Mouse (Mus musculus): Measurements from ENCODE around the gene Lamtor5. TPM values are rescaled to one million over a fixed set of nuclear protein-coding genes. Genes with fewer than 3 reads are reported as not detected.

The Lamtor5 gene
- 44.6 and 53.1 TPM in 2 replicates for polyA plus RNA-seq (2012; rRNA removed)

DNA sequence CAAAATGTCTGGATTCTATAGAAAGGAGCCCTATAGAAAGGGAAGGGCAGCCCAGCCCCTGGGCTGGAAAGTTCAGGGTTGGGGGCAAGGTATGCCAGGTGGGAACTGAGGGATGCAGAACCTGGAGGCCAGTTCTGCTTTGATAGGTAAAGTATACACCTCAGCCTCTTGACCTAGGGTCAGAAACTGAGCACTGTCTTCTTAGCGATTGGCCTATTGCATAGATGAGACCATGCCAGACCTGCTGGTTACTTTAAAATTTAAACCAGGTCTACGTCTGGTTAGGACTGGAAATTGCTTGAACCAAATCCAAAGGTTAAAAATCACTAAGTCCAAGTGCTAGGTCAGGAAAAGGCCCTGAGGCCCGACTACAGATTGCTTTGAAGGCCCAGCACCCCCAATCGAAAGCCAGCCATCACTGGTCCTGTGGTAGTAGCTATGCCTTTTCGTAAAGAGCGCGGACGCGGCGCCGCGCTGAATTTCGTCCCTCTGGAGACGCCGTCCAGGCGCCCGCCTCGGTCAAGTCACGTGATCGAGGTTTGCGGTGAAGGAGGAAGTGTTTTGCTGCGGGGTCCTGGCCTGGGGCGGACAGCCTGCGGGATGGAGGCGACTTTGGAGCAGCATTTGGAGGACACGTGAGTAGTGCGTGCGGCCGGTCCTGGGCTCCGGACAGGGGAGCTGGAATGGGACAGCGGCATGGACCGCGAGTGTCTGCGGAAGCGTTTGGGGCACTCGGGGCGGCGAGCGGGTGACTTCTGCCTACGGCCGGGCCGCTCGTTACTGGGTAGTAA, at the start of gene Lamtor5:
Lamtor5 (plus strand) TSS at position 380 of the 791 bp plus-strand sequence.

DNA sequence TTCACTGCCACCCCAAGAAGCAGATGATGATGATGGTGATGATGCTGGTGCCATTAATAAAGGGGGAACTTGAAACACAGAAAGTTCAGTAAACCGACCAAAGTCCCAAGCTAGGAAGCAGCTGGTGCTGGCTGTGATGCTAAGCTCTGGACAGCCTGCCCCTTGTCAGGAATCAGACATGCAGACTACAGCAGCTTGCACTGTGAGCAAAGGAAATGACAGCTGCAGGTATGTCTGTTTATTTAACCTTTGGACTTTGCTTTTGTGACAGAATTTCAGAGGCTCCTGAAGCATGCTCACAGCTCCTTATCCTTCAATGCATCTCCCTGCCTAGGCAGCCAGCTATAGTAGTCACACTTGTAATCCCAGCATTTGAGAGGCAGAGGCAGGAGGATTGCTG, 48.1 kb upstream of the Lamtor5 start, which contains the start of gene A630076J17Rik:
A630076J17Rik (plus strand) TSS at position 88 of the 400 bp plus-strand sequence.

DNA sequence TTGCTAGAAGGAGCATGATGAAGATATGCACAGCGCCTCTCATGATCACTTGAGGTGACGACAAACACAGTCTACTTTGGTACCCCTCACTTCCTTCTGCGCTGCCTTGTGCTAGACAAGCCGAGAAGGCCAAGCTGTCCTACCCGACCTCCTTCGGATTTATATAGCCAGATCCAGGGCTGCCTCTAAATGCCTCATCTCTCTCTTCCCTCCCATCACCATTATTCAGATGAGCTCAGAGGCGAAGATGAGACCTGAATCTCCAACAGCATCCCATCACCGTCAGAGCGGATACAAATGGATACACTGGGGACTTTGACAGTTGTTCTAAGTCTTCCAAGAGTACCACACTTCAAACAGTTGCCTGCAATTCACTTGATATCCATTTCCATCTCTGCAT, 39.1 kb upstream of the Lamtor5 start, which contains the start of gene Prok1:
Prok1 (minus strand) TSS at position 101 of the 400 bp plus-strand sequence.

DNA sequence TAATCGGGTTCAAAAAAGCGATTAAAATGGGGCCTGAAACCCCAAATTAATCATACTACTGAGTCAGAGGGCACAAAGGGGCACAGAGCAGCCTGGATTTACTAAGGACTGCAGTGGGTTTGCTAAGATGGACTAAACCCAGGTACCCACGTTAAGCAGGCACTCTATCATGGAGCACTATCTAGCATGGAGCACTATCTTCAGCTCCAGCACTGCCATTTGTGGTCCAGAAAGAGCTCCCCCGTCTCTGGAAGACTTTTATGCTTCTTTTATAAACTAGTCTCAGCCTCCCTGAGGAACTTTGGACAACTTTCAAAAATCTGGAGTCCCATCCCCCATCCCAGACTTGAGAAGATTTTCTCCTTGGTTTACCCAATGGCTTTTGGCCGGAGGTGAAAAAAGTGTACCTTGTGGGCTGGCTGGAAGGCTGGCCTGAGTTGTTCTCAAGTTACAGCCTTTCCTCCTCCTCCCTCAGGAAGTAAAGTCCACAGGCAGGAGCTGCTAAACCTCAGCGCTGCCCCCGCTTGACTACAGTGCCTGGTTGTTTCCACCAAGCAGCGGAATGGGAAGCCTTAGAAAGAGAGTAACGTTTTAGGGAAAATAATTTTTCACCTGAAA, 12.2 kb downstream of the Lamtor5 start, which contains the start of gene Slc16a4:
Slc16a4 (plus strand) TSS at position 467 of the 618 bp plus-strand sequence.

Other genes with a start within 250 kb of the Lamtor5 start
- 0.57 and 0.63 TPM in 2 replicates for gene Kcna3, start 242.7 kb upstream of the Lamtor5 start, polyA plus RNA-seq (2012; rRNA removed)
- 0.14 and 0.15 TPM in 2 replicates for gene Kcna2, start 177.7 kb upstream of the Lamtor5 start, polyA plus RNA-seq (2012; rRNA removed)
- gene Kcna10, start 95.8 kb upstream of the Lamtor5 start, polyA plus RNA-seq (2012; rRNA removed) = not detected in 2 replicates
- gene Cym, start 57.1 kb upstream of the Lamtor5 start, polyA plus RNA-seq (2012; rRNA removed) = 0.08 and 0.14 TPM in 2 replicates
- gene A630076J17Rik, start 48.2 kb upstream of the Lamtor5 start, polyA plus RNA-seq (2012; rRNA removed) = 0.02 TPM in 1 of 2 replicates, not detected in the other
- 0.01 TPM in 2 replicates for gene Prok1, start 39.2 kb upstream of the Lamtor5 start, polyA plus RNA-seq (2012; rRNA removed)
- gene Slc16a4, start 12.4 kb downstream of the Lamtor5 start, polyA plus RNA-seq (2012; rRNA removed) = 0.05 and 0.07 TPM in 2 replicates
- gene Rbm15, start 54.8 kb downstream of the Lamtor5 start, polyA plus RNA-seq (2012; rRNA removed) = 4.5 and 5.3 TPM in 2 replicates
- 0.02 TPM in 1 of 2 replicates, not detected in the other for gene Kcnc4, start 180.7 kb downstream of the Lamtor5 start, polyA plus RNA-seq (2012; rRNA removed)
- gene Slc6a17, start 239.2 kb downstream of the Lamtor5 start, polyA plus RNA-seq (2012; rRNA removed) = 0.08 and 0.17 TPM in 2 replicates

All from liver, embryonic 14 days (tissue).